Mouse (Mus musculus): ENCODE data around the gene Dennd1a. TPM values are rescaled to one million over a fixed set of nuclear protein-coding genes. Genes with fewer than 3 reads are reported as not detected.

Dennd1a gene
- polyA plus RNA-seq, 1 experiment from 2014 or later, result 17.7 TPM

DNA sequence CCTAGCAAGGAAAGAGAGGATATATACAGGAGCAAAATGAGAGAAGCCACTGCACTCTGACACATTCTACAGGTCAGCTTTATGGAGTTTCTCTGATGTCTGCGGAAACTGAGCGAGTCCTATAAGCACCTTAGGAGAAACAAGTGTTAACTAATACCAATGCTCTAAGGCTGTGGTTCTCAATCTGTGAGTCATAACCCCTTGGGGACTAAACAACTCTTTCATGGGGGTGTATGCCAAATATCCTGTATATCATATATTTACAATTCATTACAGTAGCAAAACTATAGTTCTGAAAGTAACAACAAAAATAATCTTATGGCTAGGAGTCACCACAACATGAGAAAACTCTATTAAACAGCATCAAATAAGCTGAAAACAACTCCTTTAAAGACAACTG lies 67.5 kb downstream of the Dennd1a start:
- no peak overlapping the region for H3K27ac ChIP-seq (ENCODE audit: low read depth, low read length)
- no peaks in the 10 kb centered on the region for H3K27me3 ChIP-seq (ENCODE audit: control insufficient read depth, insufficient read depth, low read length)
- 87% methylated on average over 2 of the region's 2 CpGs for WGBS
- H3K4me1 ChIP-seq (replicated peaks; ENCODE audit: control insufficient read depth, insufficient read depth, low read length), result peaks cover 23% of the 10 kb centered on the region
- H3K36me3 ChIP-seq (ENCODE audit: control insufficient read depth, insufficient read depth, low read length), result no peaks in the 10 kb centered on the region
- no peaks in the 10 kb centered on the region for H3K9me3 ChIP-seq (ENCODE audit: control insufficient read depth, low read length)
- no peak overlapping the region for H3K4me3 ChIP-seq (ENCODE audit: low read depth, low read length)
- H3K4me2 ChIP-seq (ENCODE audit: low read depth, low read length, severe bottlenecking), result no peak overlapping the region
- no peak overlapping the region for H3K9ac ChIP-seq (ENCODE audit: low read length)
- no peak for DNase-seq (ENCODE audit: low spot score)
- no peak for ATAC-seq (replicated peaks; ENCODE audit: low FRiP score)

DNA sequence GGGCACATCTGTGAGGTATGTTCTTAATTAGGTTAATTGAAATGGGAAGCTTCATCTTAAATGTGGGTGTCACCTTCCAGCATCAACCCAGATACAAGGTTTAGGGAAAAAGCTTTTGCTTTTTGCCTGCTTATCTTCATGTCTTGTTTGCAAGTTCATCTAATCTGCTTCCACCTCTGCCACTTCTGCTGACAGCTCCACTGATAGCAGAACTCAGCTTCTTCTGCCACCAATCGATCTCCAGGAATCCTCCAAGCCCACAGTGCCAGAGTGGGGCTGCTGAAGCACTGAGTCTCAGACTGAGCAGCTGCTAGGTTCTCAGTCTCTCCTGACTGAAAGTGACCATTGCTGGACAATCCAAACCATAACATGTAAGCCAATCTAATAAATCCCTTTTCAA lies 74.1 kb downstream of the Dennd1a start:
- no peaks in the 10 kb centered on the region for H3K27me3 ChIP-seq (ENCODE audit: control insufficient read depth, insufficient read depth, low read length)
- H3K27ac ChIP-seq (ENCODE audit: low read depth, low read length), result no peak overlapping the region
- H3K4me2 ChIP-seq (ENCODE audit: low read depth, low read length, severe bottlenecking), result no peak overlapping the region
- H3K9me3 ChIP-seq (ENCODE audit: control insufficient read depth, low read length), result no peaks in the 10 kb centered on the region
- DNase-seq (ENCODE audit: low spot score), result no peak
- no peak overlapping the region for H3K9ac ChIP-seq (ENCODE audit: low read length)
- 75% methylated on average over 1 of the region's 1 CpGs for WGBS
- no peak overlapping the region for H3K4me3 ChIP-seq (ENCODE audit: low read depth, low read length)
- no peaks in the 10 kb centered on the region for H3K4me1 ChIP-seq (replicated peaks; ENCODE audit: control insufficient read depth, insufficient read depth, low read length)
- no peaks in the 10 kb centered on the region for H3K36me3 ChIP-seq (ENCODE audit: control insufficient read depth, insufficient read depth, low read length)
- ATAC-seq (replicated peaks; ENCODE audit: low FRiP score), result no peak

DNA sequence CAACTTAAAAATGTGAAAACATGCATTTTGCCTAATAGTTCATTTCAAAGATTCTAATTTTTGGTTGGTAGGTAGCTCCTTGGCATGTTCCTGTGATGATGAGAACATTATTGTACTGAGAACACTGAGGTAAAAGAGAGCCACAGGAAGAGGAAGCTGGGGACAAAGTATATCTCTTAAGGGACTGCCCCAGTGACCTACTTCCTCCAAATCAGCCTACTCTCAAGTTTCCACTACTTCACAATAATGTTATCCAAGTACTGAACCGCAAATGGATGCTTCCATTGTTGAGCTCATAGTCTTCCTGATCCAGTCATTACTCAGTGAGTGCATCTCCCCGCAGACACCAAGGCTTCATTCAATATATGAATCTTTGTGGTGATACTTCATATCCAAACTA lies 75.8 kb downstream of the Dennd1a start:
- Histone ChIP-seq H3K4me1 (replicated peaks; ENCODE audit: control insufficient read depth, insufficient read depth, low read length) (no peaks in the 10 kb centered on the region), H3K36me3 (ENCODE audit: control insufficient read depth, insufficient read depth, low read length) (no peaks in the 10 kb centered on the region), H3K4me3 (ENCODE audit: low read depth, low read length) (no peak overlapping the region), H3K9ac (ENCODE audit: low read length) (no peak overlapping the region), H3K9me3 (ENCODE audit: control insufficient read depth, low read length) (no peaks in the 10 kb centered on the region), H3K27ac (ENCODE audit: low read depth, low read length) (no peak overlapping the region), H3K27me3 (ENCODE audit: control insufficient read depth, insufficient read depth, low read length) (no peaks in the 10 kb centered on the region), H3K4me2 (ENCODE audit: low read depth, low read length, severe bottlenecking) (no peak overlapping the region)
- DNase-seq (ENCODE audit: low spot score) (no peak), ATAC-seq (replicated peaks; ENCODE audit: low FRiP score) (no peak)
- 94% methylated on average over 2 of the region's 2 CpGs for WGBS

DNA sequence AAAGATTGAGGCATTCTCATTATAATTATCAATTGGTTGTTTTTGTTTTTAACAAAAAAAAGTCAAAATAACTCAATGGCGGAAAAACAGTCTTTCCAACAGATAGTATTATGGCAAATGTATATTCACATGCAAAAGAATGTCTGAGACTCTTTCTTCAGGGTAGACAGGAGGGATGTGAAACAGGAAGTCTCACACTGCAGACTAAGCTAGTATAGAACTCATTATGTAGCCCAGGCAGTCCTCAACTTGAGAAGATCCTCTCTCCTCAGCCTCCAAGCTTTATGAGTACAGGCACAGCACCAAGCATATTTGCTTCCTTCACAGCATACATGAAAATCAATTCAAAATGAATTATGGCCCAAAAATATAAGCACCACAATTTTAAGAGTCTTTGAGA lies 79.4 kb downstream of the Dennd1a start:
- Histone ChIP-seq H3K4me3 (ENCODE audit: low read depth, low read length) (no peak overlapping the region), H3K27ac (ENCODE audit: low read depth, low read length) (no peak overlapping the region), H3K36me3 (ENCODE audit: control insufficient read depth, insufficient read depth, low read length) (no peaks in the 10 kb centered on the region), H3K27me3 (ENCODE audit: control insufficient read depth, insufficient read depth, low read length) (no peaks in the 10 kb centered on the region), H3K4me2 (ENCODE audit: low read depth, low read length, severe bottlenecking) (no peak overlapping the region), H3K9ac (ENCODE audit: low read length) (no peak overlapping the region), H3K4me1 (replicated peaks; ENCODE audit: control insufficient read depth, insufficient read depth, low read length) (no peaks in the 10 kb centered on the region), H3K9me3 (ENCODE audit: control insufficient read depth, low read length) (no peaks in the 10 kb centered on the region)
- WGBS, result 95% methylated on average over 1 of the region's 1 CpGs
- DNase-seq (ENCODE audit: low spot score), result no peak
- ATAC-seq (replicated peaks; ENCODE audit: low FRiP score), result no peak

DNA sequence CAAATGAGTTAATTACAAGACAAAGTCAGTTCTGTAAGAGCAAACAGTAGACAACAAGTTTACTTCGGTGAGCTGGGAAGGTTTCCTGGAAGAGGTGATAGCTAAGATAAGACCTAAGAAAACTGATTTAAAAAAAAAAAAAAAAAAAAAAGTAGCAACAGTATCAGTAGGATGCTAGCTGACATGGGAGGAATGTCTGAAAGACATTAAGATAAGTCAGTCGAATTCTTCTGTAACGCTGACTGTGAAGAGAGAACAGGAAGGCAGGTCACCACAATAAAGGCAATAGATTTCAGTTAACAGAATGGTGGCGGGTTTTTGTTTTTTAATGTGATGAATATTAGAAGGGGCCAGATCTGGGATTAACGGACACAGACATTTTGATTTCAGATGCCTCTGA lies 81.9 kb downstream of the Dennd1a start:
- WGBS, result 70% methylated on average over 5 of the region's 5 CpGs
- no peaks in the 10 kb centered on the region for H3K36me3 ChIP-seq (ENCODE audit: control insufficient read depth, insufficient read depth, low read length)
- no peak for ATAC-seq (replicated peaks; ENCODE audit: low FRiP score)
- DNase-seq (ENCODE audit: low spot score), result no peak
- no peaks in the 10 kb centered on the region for H3K27me3 ChIP-seq (ENCODE audit: control insufficient read depth, insufficient read depth, low read length)
- H3K27ac ChIP-seq (ENCODE audit: low read depth, low read length), result no peak overlapping the region
- H3K4me2 ChIP-seq (ENCODE audit: low read depth, low read length, severe bottlenecking), result no peak overlapping the region
- no peak overlapping the region for H3K4me3 ChIP-seq (ENCODE audit: low read depth, low read length)
- H3K9me3 ChIP-seq (ENCODE audit: control insufficient read depth, low read length), result no peaks in the 10 kb centered on the region
- no peaks in the 10 kb centered on the region for H3K4me1 ChIP-seq (replicated peaks; ENCODE audit: control insufficient read depth, insufficient read depth, low read length)
- H3K9ac ChIP-seq (ENCODE audit: low read length), result no peak overlapping the region

DNA sequence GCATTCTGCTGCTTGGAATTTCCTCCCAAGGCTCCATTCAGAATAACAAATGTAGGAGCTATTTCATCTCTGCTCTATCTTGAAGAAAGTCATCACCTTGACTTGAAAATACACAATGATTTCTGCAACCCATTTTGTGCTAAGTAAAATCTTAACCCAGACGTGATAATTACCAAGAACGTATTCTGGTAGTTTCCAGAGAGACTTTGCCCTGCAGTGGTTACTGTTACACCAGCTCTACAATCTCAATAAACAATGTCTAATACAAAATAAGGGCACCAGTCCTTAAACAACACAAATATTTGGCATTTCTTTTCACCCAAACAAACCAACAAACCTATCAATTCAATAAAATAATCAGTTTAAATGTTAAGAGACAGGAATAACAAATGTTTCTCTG lies 82.5 kb downstream of the Dennd1a start:
- ATAC-seq (replicated peaks; ENCODE audit: low FRiP score) (no peak), DNase-seq (ENCODE audit: low spot score) (no peak)
- WGBS, result 80% methylated on average over 2 of the region's 2 CpGs
- H3K4me3 ChIP-seq (ENCODE audit: low read depth, low read length), result no peak overlapping the region
- no peak overlapping the region for H3K27ac ChIP-seq (ENCODE audit: low read depth, low read length)
- no peak overlapping the region for H3K4me2 ChIP-seq (ENCODE audit: low read depth, low read length, severe bottlenecking)
- no peaks in the 10 kb centered on the region for H3K9me3 ChIP-seq (ENCODE audit: control insufficient read depth, low read length)
- no peaks in the 10 kb centered on the region for H3K27me3 ChIP-seq (ENCODE audit: control insufficient read depth, insufficient read depth, low read length)
- H3K9ac ChIP-seq (ENCODE audit: low read length), result no peak overlapping the region
- H3K36me3 ChIP-seq (ENCODE audit: control insufficient read depth, insufficient read depth, low read length), result no peaks in the 10 kb centered on the region
- H3K4me1 ChIP-seq (replicated peaks; ENCODE audit: control insufficient read depth, insufficient read depth, low read length), result no peaks in the 10 kb centered on the region

DNA sequence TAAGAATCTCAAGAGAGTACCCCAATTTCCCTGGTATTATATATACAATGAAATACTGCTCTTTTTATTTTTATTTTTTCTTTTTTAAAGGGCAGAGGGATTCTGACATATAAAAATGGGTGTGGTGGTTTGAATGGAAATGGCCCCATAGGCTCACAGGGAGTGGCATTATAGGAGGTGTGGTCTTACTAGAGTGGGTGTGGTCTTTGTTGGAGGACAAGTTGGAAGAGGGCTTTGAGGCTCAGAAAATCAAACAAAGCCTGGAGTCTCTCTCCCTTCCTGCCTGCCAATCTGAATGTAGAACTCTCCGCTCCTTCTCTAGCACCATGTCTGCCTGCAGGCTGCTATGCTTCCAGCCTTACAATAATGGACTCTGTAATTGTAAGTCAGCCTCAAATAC lies 89.1 kb downstream of the Dennd1a start:
- H3K36me3 ChIP-seq (ENCODE audit: control insufficient read depth, insufficient read depth, low read length), result no peaks in the 10 kb centered on the region
- H3K27ac ChIP-seq (ENCODE audit: low read depth, low read length), result no peak overlapping the region
- H3K4me3 ChIP-seq (ENCODE audit: low read depth, low read length), result no peak overlapping the region
- H3K9ac ChIP-seq (ENCODE audit: low read length), result no peak overlapping the region
- H3K27me3 ChIP-seq (ENCODE audit: control insufficient read depth, insufficient read depth, low read length), result no peaks in the 10 kb centered on the region
- H3K9me3 ChIP-seq (ENCODE audit: control insufficient read depth, low read length), result no peaks in the 10 kb centered on the region
- no peak overlapping the region for H3K4me2 ChIP-seq (ENCODE audit: low read depth, low read length, severe bottlenecking)
- ATAC-seq (replicated peaks; ENCODE audit: low FRiP score) (no peak), DNase-seq (ENCODE audit: low spot score) (no peak)
- 65% methylated on average over 1 of the region's 1 CpGs for WGBS
- peaks cover 8% of the 10 kb centered on the region; the same call in 1 of the 2 replicates for H3K4me1 ChIP-seq (replicated peaks; ENCODE audit: control insufficient read depth, insufficient read depth, low read length)

DNA sequence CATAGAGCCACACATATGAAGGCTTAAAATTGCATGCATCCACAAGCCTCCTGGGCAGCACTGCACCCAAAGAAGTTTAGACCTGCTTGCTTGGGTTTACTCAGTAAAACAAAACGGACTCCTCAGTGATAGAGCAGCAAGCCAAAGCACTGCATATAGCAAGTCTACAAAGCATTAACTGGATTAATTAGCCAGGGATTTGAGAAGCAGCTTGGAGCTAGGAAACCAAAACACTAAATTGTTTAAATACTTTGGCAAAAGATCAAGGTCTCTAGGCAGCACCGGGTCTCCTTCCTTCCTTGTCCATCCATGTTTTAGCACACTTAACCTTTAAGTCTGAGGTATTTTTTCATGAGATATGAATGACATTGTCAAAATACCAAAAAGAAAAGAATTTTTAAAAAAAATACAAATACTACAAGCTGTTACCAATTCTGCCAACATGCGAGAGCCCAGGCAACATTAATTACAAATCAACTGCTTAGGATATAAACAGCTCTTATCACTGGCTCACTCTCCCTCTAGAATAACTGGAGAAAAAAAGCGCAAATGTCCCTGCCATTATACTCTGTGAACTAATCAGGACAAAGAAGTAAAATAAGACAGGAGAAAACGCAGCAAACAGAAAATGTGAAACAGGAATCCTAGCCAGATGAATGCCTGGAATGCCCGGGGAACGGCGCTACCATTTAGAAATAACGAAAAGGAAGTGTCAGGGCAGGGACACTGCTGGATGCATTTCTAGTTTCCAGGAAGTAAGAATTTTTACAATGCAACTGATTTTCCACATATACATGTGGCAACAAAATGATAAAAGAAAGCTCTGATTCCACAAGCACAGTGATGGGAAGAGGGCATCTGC lies 90.8 kb downstream of the Dennd1a start:
- Histone ChIP-seq H3K9ac (ENCODE audit: low read length) (no peak overlapping the region), H3K27me3 (ENCODE audit: control insufficient read depth, insufficient read depth, low read length) (no peaks in the 10 kb centered on the region), H3K4me2 (ENCODE audit: low read depth, low read length, severe bottlenecking) (peak overlapping the region; percentile 12; the same call in 1 of the 2 replicates), H3K27ac (ENCODE audit: low read depth, low read length) (no peak overlapping the region), H3K9me3 (ENCODE audit: control insufficient read depth, low read length) (no peaks in the 10 kb centered on the region), H3K36me3 (ENCODE audit: control insufficient read depth, insufficient read depth, low read length) (no peaks in the 10 kb centered on the region), H3K4me1 (replicated peaks; ENCODE audit: control insufficient read depth, insufficient read depth, low read length) (peaks cover 8% of the 10 kb centered on the region; the same call in 1 of the 2 replicates), H3K4me3 (ENCODE audit: low read depth, low read length) (no peak overlapping the region)
- WGBS, result 33% methylated on average over 9 of the region's 9 CpGs
- DNase-seq (ENCODE audit: low spot score), result no peak
- peak; percentile 58; the same call in 1 of the 2 replicates for ATAC-seq (replicated peaks; ENCODE audit: low FRiP score)

DNA sequence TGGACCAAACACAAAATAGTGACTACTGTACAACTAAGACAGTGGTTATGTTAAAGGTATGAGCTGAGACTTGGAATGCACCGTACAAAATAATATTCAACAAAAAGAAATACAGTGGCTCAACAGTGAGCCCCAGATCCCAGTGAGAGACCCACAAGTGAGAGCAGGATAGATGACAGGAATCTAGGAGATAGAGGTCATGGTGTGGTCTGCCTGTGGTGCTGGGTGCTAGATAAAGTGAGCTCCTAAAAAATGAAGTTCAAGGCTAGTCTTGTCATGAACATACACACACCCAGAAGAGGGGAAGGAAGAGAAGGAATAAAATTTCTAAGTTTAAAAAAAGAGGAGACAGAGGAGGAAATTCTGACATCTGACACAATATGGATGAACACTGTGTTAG lies 95.2 kb downstream of the Dennd1a start:
- whole genome bisulfite sequencing, result 100% methylated on average over 1 of the region's 1 CpGs
- ATAC-seq (replicated peaks; ENCODE audit: low FRiP score), result no peak
- H3K9me3 ChIP-seq (ENCODE audit: control insufficient read depth, low read length), result no peaks in the 10 kb centered on the region

More for the DNA sequence above, 95.2 kb downstream of the Dennd1a start:
- no peak overlapping the region for H3K9ac ChIP-seq (ENCODE audit: low read length)
- H3K4me3 ChIP-seq (ENCODE audit: low read depth, low read length), result no peak overlapping the region
- DNase-seq (ENCODE audit: low spot score), result no peak
- H3K4me1 ChIP-seq (replicated peaks; ENCODE audit: control insufficient read depth, insufficient read depth, low read length), result peaks cover 4% of the 10 kb centered on the region; the same call in 1 of the 2 replicates
- no peak overlapping the region for H3K27ac ChIP-seq (ENCODE audit: low read depth, low read length)
- H3K36me3 ChIP-seq (ENCODE audit: control insufficient read depth, insufficient read depth, low read length), result no peaks in the 10 kb centered on the region
- no peaks in the 10 kb centered on the region for H3K27me3 ChIP-seq (ENCODE audit: control insufficient read depth, insufficient read depth, low read length)
- no peak overlapping the region for H3K4me2 ChIP-seq (ENCODE audit: low read depth, low read length, severe bottlenecking)

Measured in forebrain, embryonic 11.5 days (tissue).